Mouse (Mus musculus) forebrain, embryonic 15.5 days (tissue): Measurements from ENCODE around the gene Ifna11. TPM values are rescaled to one million over a fixed set of nuclear protein-coding genes. Genes with fewer than 3 reads are reported as not detected.
A peak's percentile ranks its signal among the peaks of the same experiment; 100 is the strongest.

Source experiments
- ATAC-seq: fragments of 200-750 bp; cut with Nextera tagmentation; replicated peaks from 2 replicates; pipeline ENCODE4 v1.8.0; 2017; ENCODE audit warnings: mild to moderate bottlenecking, moderate TSS enrichment, moderate library complexity
- H3K27ac ChIP-seq: fragments of 300-500 bp; sonication (generic); replicated peaks from 2 replicates; pipeline ENCODE4 v1.5.1; 2015; ENCODE audit warnings: mild to moderate bottlenecking, inconsistent platforms
- H3K27me3 ChIP-seq: fragments of 300-500 bp; sonication (generic); 2 replicates; pipeline ENCODE4 v1.6.1; 2015; ENCODE audit warnings: inconsistent platforms
- H3K36me3 ChIP-seq: fragments of 300-500 bp; sonication (generic); 2 replicates; pipeline ENCODE4 v1.6.1; 2015; ENCODE audit warnings: mild to moderate bottlenecking, inconsistent platforms
- H3K4me1 ChIP-seq: fragments of 300-500 bp; sonication (generic); 2 replicates; pipeline ENCODE4 v1.6.1; 2015; ENCODE audit warnings: inconsistent platforms
- H3K4me2 ChIP-seq: fragments of 300-500 bp; sonication (generic); replicated peaks from 2 replicates; pipeline ENCODE4 v1.6.1; 2015; ENCODE audit warnings: mild to moderate bottlenecking, inconsistent platforms
- H3K4me3 ChIP-seq: fragments of 300-500 bp; sonication (generic); 2 replicates; pipeline ENCODE4 v1.5.1; 2015; ENCODE audit warnings: mild to moderate bottlenecking, inconsistent platforms
- H3K9ac ChIP-seq: fragments of 300-500 bp; sonication (generic); replicated peaks from 2 replicates; pipeline ENCODE4 v1.6.1; 2015; ENCODE audit warnings: mild to moderate bottlenecking, inconsistent platforms
- H3K9me3 ChIP-seq: fragments of 300-500 bp; sonication (generic); 2 replicates; pipeline ENCODE4 v1.6.1; 2016; ENCODE audit warnings: inconsistent platforms
- WGBS: fragments of 180-500 bp; shearing (Covaris S2); methylation state at CpG from one replicate; pipeline ENCODE4 v1.1.7; 2015; ENCODE audit warnings: mixed read lengths; 5-methylcytosine and 5-hydroxymethylcytosine counted together
- polyA plus RNA-seq: library from polyadenylated mRNA; unstranded; fragments of >200 nt; fragmentation: Nextera tagmentation; extraction: Ambion mirVana; gene quantifications from 2 replicates; pipeline ENCODE4 v1.2.1, GENCODE M21; 2015

Gene Ifna11
- polyA plus RNA-seq, 1 experiment from 2014 or later = not detected

GRCm38 (mm10) chr4:88849698-88850097 lies 29.9 kb downstream of the Ifna11 start, which contains the start of gene Ifna1:
TSS of gene Ifna1 (plus strand) at chr4:88850087.
- no peak for ATAC-seq
- H3K27me3 ChIP-seq = no peaks in the 10 kb centered on the region
- H3K4me3 ChIP-seq = no peak within 1 kb of the TSS
- H3K27ac ChIP-seq = no peak within 1 kb of the TSS
- WGBS = 27% methylated on average over 1 of the region's 1 CpGs
- no peaks in the 10 kb centered on the region for H3K9me3 ChIP-seq
- H3K4me2 ChIP-seq = no peak within 1 kb of the TSS
- H3K36me3 ChIP-seq = no peaks in the 10 kb centered on the region
- no peak within 1 kb of the TSS for H3K9ac ChIP-seq
- no peaks in the 10 kb centered on the region for H3K4me1 ChIP-seq

DNA sequence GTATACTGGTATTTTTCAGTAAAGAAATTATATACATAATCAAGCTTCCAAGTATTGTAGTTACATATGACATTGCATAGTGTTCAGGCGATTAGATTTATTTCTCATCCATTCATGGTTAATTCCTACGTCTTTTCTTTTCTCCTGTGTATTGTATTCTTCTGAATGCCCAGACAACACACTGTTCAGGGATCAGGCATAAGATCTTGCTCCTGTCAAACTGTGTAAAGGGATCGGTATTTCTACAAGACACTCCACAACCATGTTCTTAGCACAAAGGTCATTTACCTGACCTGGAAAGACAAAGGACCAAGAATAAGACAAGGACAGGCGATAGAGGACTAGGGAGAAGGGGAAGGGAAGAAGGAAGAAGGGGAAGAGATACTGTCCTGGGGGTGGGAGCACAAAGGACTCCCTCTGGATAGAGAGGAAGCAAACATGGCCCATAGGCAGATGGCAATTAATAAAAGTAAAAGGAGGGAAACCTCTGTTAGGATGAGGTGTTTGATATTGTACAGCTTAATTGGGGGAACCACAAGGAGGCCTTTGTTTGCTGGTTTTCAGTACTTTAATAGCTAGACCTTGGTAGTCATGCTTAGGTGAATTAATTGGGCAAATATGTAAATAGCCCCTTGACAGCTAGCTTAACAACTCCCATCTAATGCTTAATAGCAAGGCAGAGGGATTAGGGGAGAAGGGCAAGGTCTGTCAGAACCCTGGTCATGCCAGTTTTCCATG lies 31.4 kb downstream of the Ifna11 start:
- no peak overlapping the region for H3K27ac ChIP-seq
- no peaks in the 10 kb centered on the region for H3K27me3 ChIP-seq
- 10% methylated on average over 4 of the region's 4 CpGs for WGBS
- ATAC-seq = peak; percentile 63; the same call in 1 of the 2 replicates
- no peak overlapping the region for H3K4me3 ChIP-seq
- H3K36me3 ChIP-seq = no peaks in the 10 kb centered on the region
- no peak overlapping the region for H3K4me2 ChIP-seq
- H3K4me1 ChIP-seq = no peaks in the 10 kb centered on the region
- no peaks in the 10 kb centered on the region for H3K9me3 ChIP-seq
- H3K9ac ChIP-seq = no peak overlapping the region

DNA sequence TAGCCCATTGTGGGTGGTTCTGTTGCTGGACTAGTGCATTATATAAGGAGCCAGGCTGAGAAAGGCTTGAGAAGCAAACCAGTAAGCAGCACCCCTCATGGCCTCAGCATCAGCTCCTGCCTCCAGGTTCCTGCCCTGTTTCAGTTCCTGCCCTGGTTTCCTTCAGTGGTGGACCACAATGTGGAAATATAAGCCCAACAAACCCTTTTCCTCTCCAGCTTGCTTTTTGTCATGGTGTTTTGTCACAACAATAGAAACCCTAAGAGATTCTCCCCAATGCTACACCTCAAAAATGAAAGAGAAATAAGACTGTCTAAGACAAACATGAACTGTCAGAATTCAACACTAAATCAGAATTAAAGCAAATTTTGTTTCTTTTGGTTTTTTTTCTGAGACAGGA lies 39.5 kb downstream of the Ifna11 start:
- ATAC-seq = no peak
- no peaks in the 10 kb centered on the region for H3K27me3 ChIP-seq
- H3K27ac ChIP-seq = no peak overlapping the region
- no peaks in the 10 kb centered on the region for H3K9me3 ChIP-seq
- no peak overlapping the region for H3K4me3 ChIP-seq
- no peaks in the 10 kb centered on the region for H3K4me1 ChIP-seq
- no peak overlapping the region for H3K4me2 ChIP-seq
- H3K36me3 ChIP-seq = no peaks in the 10 kb centered on the region
- no peak overlapping the region for H3K9ac ChIP-seq

DNA sequence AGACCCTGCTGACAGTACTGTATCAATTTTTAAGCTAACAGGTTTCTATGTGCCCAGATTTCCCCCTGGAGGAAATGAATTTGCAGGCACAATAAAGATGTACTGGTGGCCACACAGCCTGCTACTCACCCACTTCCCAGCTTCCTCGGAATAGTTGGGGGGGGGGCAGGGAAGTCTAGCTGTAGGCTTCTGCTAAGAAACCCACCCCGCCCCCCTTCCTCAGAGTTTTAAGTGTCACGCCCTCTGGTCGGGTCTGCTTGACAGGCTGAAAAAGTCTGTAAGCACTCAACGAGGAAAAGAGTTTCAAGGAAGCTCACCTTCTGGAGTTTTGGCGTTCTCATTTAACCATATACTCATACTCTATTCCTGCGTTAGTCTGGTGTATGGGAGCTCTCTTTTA lies 43.5 kb downstream of the Ifna11 start:
- no peak overlapping the region for H3K9ac ChIP-seq
- no peaks in the 10 kb centered on the region for H3K36me3 ChIP-seq
- peaks cover 7% of the 10 kb centered on the region; the same call in 1 of the 2 replicates for H3K4me1 ChIP-seq
- no peak for ATAC-seq
- H3K4me2 ChIP-seq = no peak overlapping the region
- H3K27ac ChIP-seq = no peak overlapping the region
- H3K27me3 ChIP-seq = 0 out of 2 replicates have a peak, but pooled peaks cover 6% of the 10 kb centered on the region
- H3K4me3 ChIP-seq = no peak overlapping the region
- 2% methylated on average over 7 of the region's 7 CpGs for WGBS
- H3K9me3 ChIP-seq = no peaks in the 10 kb centered on the region

- H3K9ac ChIP-seq = no peak overlapping the region
- no peak overlapping the region for H3K4me2 ChIP-seq
- no peak for ATAC-seq
- no peak overlapping the region for H3K27ac ChIP-seq
- peaks cover 12% of the 10 kb centered on the region; the same call in 1 of the 2 replicates for H3K4me1 ChIP-seq
- H3K9me3 ChIP-seq = no peaks in the 10 kb centered on the region
- H3K27me3 ChIP-seq = 0 out of 2 replicates have a peak, but pooled peaks cover 6% of the 10 kb centered on the region
- no peaks in the 10 kb centered on the region for H3K36me3 ChIP-seq
- WGBS = 79% methylated on average over 9 of the region's 9 CpGs
- H3K4me3 ChIP-seq = no peak overlapping the region
These were observed 44.8 kb downstream of the Ifna11 start for GRCm38 (mm10) chr4:88864599-88864998.

- H3K27me3 ChIP-seq = 0 out of 2 replicates have a peak, but pooled peaks cover 6% of the 10 kb centered on the region
- no peak overlapping the region for H3K27ac ChIP-seq
- no peak overlapping the region for H3K4me2 ChIP-seq
- H3K4me3 ChIP-seq = no peak overlapping the region
- H3K9ac ChIP-seq = no peak overlapping the region
- no peaks in the 10 kb centered on the region for H3K9me3 ChIP-seq
- peaks cover 12% of the 10 kb centered on the region; the same call in 1 of the 2 replicates for H3K4me1 ChIP-seq
- no peaks in the 10 kb centered on the region for H3K36me3 ChIP-seq
- ATAC-seq = no peak
- WGBS = 67% methylated on average over 6 of the region's 6 CpGs
These were observed 45.3 kb downstream of the Ifna11 start for GRCm38 (mm10) chr4:88865011-88865569.

DNA sequence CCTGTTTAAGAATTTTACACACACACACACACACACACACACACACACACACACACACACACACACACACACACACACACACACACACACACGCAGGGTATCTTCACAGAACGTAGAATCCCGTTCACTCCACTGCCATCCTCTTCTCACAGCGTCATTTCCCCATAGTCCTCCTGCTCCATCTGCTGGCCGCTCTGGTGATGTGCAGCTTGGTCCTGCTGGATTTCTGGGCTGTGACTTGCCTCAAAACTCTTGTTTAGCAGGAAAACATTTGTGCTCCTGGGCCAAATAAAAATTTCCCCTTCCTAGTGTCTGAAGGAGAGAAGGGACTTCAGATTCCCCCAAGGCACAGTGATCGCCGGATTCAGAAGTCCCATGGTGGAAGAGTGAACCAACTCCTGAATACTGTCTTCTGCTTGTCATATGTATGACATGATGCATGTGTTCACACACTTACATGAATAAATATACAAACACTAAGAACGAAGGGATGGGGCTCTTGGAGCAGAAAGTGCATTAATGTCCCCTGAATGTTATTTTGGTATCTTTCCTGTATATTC lies 47.7 kb downstream of the Ifna11 start:
- Histone ChIP-seq H3K27me3 (0 out of 2 replicates have a peak, but pooled peaks cover 11% of the 10 kb centered on the region), H3K27ac (no peak overlapping the region), H3K4me2 (peak overlapping the region; percentile 84), H3K36me3 (no peaks in the 10 kb centered on the region), H3K4me3 (peak overlapping the region; percentile 54), H3K9me3 (no peaks in the 10 kb centered on the region), H3K4me1 (peaks cover 12% of the 10 kb centered on the region; the same call in 1 of the 2 replicates), H3K9ac (no peak overlapping the region)
- ATAC-seq = peak; percentile 67
- WGBS = under 1% methylated on average over 8 of the region's 8 CpGs

DNA sequence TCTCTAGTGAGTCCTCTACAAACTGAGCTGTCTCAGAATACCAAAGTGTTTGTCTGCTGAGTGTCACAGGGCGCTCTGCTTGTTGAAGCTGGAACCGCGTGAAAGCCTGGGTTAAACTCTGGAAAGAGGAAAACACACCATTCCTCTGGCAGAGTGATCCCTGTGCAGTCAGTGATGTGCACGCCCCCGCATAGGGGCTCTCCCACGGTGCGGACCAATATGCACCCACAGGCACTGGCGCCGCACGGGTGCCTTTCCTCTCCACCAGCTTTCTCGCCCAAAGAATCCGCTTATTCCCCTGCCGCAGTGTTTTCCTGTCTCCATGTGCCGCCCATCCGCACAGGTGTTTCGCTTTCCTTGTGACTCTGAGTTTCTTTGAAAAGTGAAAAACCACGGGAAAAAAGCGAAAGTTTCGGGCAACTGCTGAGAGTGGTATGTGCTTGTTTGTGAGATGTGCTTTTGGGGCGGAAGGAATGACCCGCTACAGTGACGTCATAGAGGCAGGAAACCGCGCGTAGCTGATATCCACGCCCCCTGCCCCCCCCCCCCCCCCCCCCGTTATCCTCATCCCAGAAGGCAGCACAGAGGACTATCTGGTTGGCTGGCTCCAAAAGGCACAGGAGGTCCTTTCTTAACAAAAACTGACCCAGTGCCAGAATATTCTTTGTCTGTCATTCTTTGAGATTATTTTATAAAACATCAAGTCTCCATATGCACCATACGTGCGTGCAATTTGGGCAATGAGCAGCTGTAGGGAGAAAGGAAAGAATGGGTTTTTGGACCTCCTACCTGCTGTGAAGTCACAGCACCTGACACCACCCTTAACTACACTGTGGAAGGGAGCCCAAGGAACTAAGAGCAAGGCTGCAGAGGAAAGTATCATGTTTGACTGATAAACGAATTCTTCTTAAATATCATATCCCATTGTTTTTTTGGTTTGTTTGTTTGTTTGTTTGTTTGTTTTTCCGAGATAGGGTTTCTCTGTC lies 48.5 kb downstream of the Ifna11 start:
- no peak overlapping the region for H3K27ac ChIP-seq
- peaks cover 12% of the 10 kb centered on the region; the same call in 1 of the 2 replicates for H3K4me1 ChIP-seq
- WGBS = 7% methylated on average over 31 of the region's 31 CpGs
- H3K9ac ChIP-seq = peak overlapping the region; percentile 39
- peak overlapping the region; percentile 54 for H3K4me3 ChIP-seq
- H3K4me2 ChIP-seq = peak overlapping the region; percentile 84
- peak; percentile 84 for ATAC-seq
- H3K27me3 ChIP-seq = 0 out of 2 replicates have a peak, but pooled peaks cover 11% of the 10 kb centered on the region
- H3K36me3 ChIP-seq = no peaks in the 10 kb centered on the region
- no peaks in the 10 kb centered on the region for H3K9me3 ChIP-seq

Other genes starting within 250 kb of the Ifna11 start
- gene Ifna14, start 248.2 kb upstream of the Ifna11 start, polyA plus RNA-seq = not detected in 2 replicates
- gene Ifna9, start 227.6 kb upstream of the Ifna11 start, polyA plus RNA-seq = not detected in 2 replicates
- gene Ifna12, start 216.6 kb upstream of the Ifna11 start, polyA plus RNA-seq = not detected in 2 replicates
- gene C87499, start 185.5 kb upstream of the Ifna11 start, polyA plus RNA-seq = not detected in 2 replicates
- not detected in 2 replicates for gene Ifna13, start 175.5 kb upstream of the Ifna11 start, polyA plus RNA-seq
- gene Ifna16, start 143.0 kb upstream of the Ifna11 start, polyA plus RNA-seq = not detected in 2 replicates
- not detected in 2 replicates for gene Ifna2, start 136.0 kb upstream of the Ifna11 start, polyA plus RNA-seq
- gene Ifnab, start 128.6 kb upstream of the Ifna11 start, polyA plus RNA-seq = not detected in 2 replicates
- 1.6 and 2.3 TPM in 2 replicates for gene Gm26566, start 98.2 kb upstream of the Ifna11 start, polyA plus RNA-seq
- gene Klhl9, start 97.5 kb upstream of the Ifna11 start, polyA plus RNA-seq = 117 and 128 TPM in 2 replicates
- not detected in 2 replicates for gene Gm13271, start 65.1 kb upstream of the Ifna11 start, polyA plus RNA-seq
- gene Gm13283, start 59.8 kb upstream of the Ifna11 start, polyA plus RNA-seq = 0.14 TPM in 1 of 2 replicates, not detected in the other
- gene Gm13290, start 46.1 kb upstream of the Ifna11 start, polyA plus RNA-seq = not detected in 2 replicates
- not detected in 2 replicates for gene Gm13289, start 43.0 kb upstream of the Ifna11 start, polyA plus RNA-seq
- gene Gm13272, start 40.1 kb upstream of the Ifna11 start, polyA plus RNA-seq = not detected in 2 replicates
- gene Ifnz, start 37.8 kb upstream of the Ifna11 start, polyA plus RNA-seq = 0.20 TPM in 1 of 2 replicates, not detected in the other
- gene Gm13276, start 34.2 kb upstream of the Ifna11 start, polyA plus RNA-seq = not detected in 2 replicates
- not detected in 2 replicates for gene Gm13277, start 31.3 kb upstream of the Ifna11 start, polyA plus RNA-seq
- gene Gm13278, start 28.4 kb upstream of the Ifna11 start, polyA plus RNA-seq = not detected in 2 replicates
- not detected in 2 replicates for gene Gm13275, start 25.5 kb upstream of the Ifna11 start, polyA plus RNA-seq
- not detected in 2 replicates for gene Gm13279, start 22.6 kb upstream of the Ifna11 start, polyA plus RNA-seq
- gene Gm13285, start 20.3 kb upstream of the Ifna11 start, polyA plus RNA-seq = not detected in 2 replicates
- not detected in 2 replicates for gene Gm13287, start 16.7 kb upstream of the Ifna11 start, polyA plus RNA-seq
- not detected in 2 replicates for gene Gm13288, start 14.4 kb upstream of the Ifna11 start, polyA plus RNA-seq
- not detected in 2 replicates for gene Ifna7, start 3.7 kb upstream of the Ifna11 start, polyA plus RNA-seq
- gene Ifna6, start 7.5 kb downstream of the Ifna11 start, polyA plus RNA-seq = not detected in 2 replicates
- gene Ifna5, start 15.6 kb downstream of the Ifna11 start, polyA plus RNA-seq = not detected in 2 replicates
- not detected in 2 replicates for gene Ifna4, start 21.9 kb downstream of the Ifna11 start, polyA plus RNA-seq
- not detected in 2 replicates for gene Ifna1, start 30.1 kb downstream of the Ifna11 start, polyA plus RNA-seq
- not detected in 2 replicates for gene Ifne, start 60.2 kb downstream of the Ifna11 start, polyA plus RNA-seq